Mouse (Mus musculus) forebrain, embryonic 10.5 days (tissue): ENCODE results near the gene Hif1an. TPM values are rescaled to one million over a fixed set of nuclear protein-coding genes. Genes with fewer than 3 reads are reported as not detected.

Experiments used
- DNase-seq: peaks from one replicate; pipeline ENCODE4 v3.0.0-alpha.2; 2017; ENCODE audit warnings: low spot score; ENCODE audit errors: extremely low spot score
- H3K27ac ChIP-seq: fragments of 300-500 bp; sonication (generic); 2 replicates; pipeline ENCODE4 v1.5.1; 2016; ENCODE audit warnings: mild to moderate bottlenecking
- H3K27me3 ChIP-seq: fragments of 300-500 bp; sonication (generic); 2 replicates; pipeline ENCODE4 v1.6.1; 2016; ENCODE audit warnings: mild to moderate bottlenecking; ENCODE audit not compliant: poor library complexity, severe bottlenecking
- H3K36me3 ChIP-seq: fragments of 300-500 bp; sonication (generic); replicated peaks from 2 replicates; pipeline ENCODE4 v1.6.1; 2016; ENCODE audit warnings: mild to moderate bottlenecking, moderate library complexity
- H3K4me1 ChIP-seq: fragments of 300-500 bp; sonication (generic); 2 replicates; pipeline ENCODE4 v1.6.1; 2016
- H3K4me3 ChIP-seq: fragments of 300-500 bp; sonication (generic); 2 replicates; pipeline ENCODE4 v1.5.1; 2016; ENCODE audit warnings: mild to moderate bottlenecking, moderate library complexity
- H3K9me3 ChIP-seq: fragments of 300-500 bp; sonication (generic); 2 replicates; pipeline ENCODE4 v1.6.1; 2016; ENCODE audit warnings: mild to moderate bottlenecking, moderate library complexity
- WGBS: fragments of 180-500 bp; shearing (Covaris S2); methylation state at CpG from one replicate; pipeline ENCODE4 v1.1.7; 2016; 5-methylcytosine and 5-hydroxymethylcytosine counted together
- polyA plus RNA-seq: library from polyadenylated mRNA; unstranded; fragments of >200 nt; fragmentation: Nextera tagmentation; extraction: Ambion mirVana; gene quantifications from 2 replicates; pipeline ENCODE4 v1.2.1, GENCODE M21; 2016

Gene Hif1an
- polyA plus RNA-seq, 1 experiment from 2014 or later: 51.6 TPM

- Histone ChIP-seq H3K9me3 (no peaks in the 10 kb centered on the region), H3K27me3 (peaks cover 47% of the 10 kb centered on the region), H3K27ac (no peak overlapping the region), H3K36me3 (no peaks in the 10 kb centered on the region), H3K4me1 (peaks cover 2% of the 10 kb centered on the region), H3K4me3 (no peak overlapping the region)
- DNase-seq: no peak
- 86% methylated on average over 10 of the region's 10 CpGs for WGBS
These were observed 19.5 kb downstream of the Hif1an start for GRCm38 (mm10) chr19:44582103-44582502.

DNA sequence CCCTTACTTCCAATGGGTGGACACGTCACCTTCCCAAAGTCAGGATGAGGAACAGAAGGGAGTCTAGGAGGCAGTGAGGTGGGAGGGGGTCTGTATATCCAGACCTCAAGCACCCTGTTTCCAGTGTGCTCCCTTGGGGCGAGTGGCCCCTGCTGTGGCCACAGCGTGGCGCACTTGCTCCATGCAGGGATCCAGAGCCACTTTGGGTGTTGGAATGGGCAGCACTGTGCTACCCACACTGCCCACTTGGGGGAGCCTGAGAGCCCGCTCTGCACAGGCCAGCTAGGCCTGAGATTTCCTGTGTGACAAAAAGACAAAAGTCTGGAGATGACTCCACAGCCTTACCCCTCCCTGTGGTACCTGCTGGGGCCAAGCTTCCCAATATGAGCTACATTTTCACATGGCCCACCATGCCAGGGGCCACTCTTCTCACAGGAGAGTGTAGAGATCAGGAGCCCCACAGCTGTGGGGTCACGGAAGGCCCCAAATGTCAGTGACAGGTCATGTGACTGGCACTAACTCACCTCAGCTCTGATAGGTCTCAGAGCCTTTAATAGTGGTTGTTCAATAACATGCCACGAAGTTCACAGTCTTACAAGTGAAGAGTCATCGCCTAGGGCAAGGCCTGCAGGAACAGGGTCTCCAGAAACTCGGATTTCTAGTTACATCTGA lies 20.1 kb downstream of the Hif1an start:
- H3K27ac ChIP-seq: no peak overlapping the region
- 35% methylated on average over 9 of the region's 9 CpGs for WGBS
- H3K4me1 ChIP-seq: peaks cover 9% of the 10 kb centered on the region
- no peaks in the 10 kb centered on the region for H3K9me3 ChIP-seq
- peaks cover 54% of the 10 kb centered on the region for H3K27me3 ChIP-seq
- no peaks in the 10 kb centered on the region for H3K36me3 ChIP-seq
- DNase-seq: peak; percentile 90
- H3K4me3 ChIP-seq: no peak overlapping the region

- H3K36me3 ChIP-seq: no peaks in the 10 kb centered on the region
- H3K9me3 ChIP-seq: no peaks in the 10 kb centered on the region
- peaks cover 11% of the 10 kb centered on the region for H3K4me1 ChIP-seq
- H3K27me3 ChIP-seq: peaks cover 71% of the 10 kb centered on the region
- no peak overlapping the region for H3K27ac ChIP-seq
- H3K4me3 ChIP-seq: no peak overlapping the region
- no peak for DNase-seq
- 50% methylated on average over 4 of the region's 4 CpGs for WGBS
These were observed 25.4 kb downstream of the Hif1an start for GRCm38 (mm10) chr19:44588036-44588435.

DNA sequence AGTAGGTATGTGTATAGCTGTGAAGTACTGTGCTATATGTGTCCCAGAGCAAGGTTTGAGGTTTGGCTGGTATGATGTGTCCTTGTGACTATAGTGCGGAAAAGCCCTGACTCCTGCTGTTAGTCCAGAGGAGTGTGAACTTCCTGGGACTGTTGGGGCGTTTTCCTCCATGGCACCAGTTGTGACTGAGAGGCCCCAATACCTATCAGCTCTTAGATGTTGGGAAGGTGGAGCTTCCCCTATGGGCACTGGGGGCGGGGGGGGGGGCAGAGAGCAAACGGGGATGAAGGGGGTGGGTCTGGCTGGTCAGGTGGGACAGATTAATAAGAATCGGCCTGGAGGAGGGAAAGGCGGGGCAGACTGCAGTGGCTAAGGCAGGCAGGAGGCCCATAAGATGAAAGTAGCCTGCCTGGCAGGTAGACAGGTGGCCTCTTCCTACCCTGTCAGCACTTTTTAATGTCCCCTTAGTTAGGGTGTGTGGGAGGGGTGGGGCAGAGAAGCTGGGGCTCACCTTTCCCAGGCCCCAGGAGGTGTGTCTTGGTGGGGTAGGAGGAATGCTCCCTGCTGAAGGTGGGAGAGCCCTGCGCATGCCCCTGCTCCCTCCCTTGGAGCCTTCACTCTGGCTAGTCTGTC lies 27.1 kb downstream of the Hif1an start:
- Histone ChIP-seq H3K4me3 (no peak overlapping the region), H3K9me3 (no peaks in the 10 kb centered on the region), H3K27ac (no peak overlapping the region), H3K4me1 (peaks cover 11% of the 10 kb centered on the region), H3K36me3 (no peaks in the 10 kb centered on the region), H3K27me3 (peaks cover 54% of the 10 kb centered on the region)
- 58% methylated on average over 7 of the region's 7 CpGs for WGBS
- DNase-seq: no peak

DNA sequence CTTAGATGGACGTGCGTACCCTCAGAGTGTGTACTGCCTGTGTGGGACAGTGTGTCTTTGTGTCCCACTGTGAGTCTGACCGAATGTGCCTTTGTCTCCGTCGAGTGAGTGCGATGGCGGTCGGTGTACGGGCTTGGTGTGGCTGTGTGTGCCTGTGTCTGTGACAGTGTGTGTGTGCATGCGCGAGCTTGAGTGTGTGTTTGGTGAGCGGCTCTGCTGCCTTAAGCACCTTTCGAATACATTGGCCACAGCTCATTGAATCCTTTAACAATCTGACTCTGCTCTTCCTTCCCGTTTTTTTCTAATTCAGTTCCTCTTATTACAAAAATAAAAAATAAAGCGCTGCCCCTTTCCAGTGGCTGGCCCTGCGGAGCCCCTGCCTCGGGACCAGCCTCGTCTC lies 28.3 kb downstream of the Hif1an start:
- peaks cover 41% of the 10 kb centered on the region for H3K27me3 ChIP-seq
- H3K4me3 ChIP-seq: no peak overlapping the region
- no peak for DNase-seq
- H3K27ac ChIP-seq: no peak overlapping the region
- no peaks in the 10 kb centered on the region for H3K9me3 ChIP-seq
- no peaks in the 10 kb centered on the region for H3K36me3 ChIP-seq
- H3K4me1 ChIP-seq: peaks cover 11% of the 10 kb centered on the region
- WGBS: 91% methylated on average over 18 of the region's 18 CpGs

GRCm38 (mm10) chr19:44591638-44592037 lies 29.0 kb downstream of the Hif1an start:
- WGBS: 82% methylated on average over 6 of the region's 6 CpGs
- Histone ChIP-seq H3K27me3 (peaks cover 37% of the 10 kb centered on the region), H3K9me3 (no peaks in the 10 kb centered on the region), H3K36me3 (no peaks in the 10 kb centered on the region), H3K4me3 (no peak overlapping the region), H3K4me1 (peaks cover 11% of the 10 kb centered on the region), H3K27ac (no peak overlapping the region)
- no peak for DNase-seq

DNA sequence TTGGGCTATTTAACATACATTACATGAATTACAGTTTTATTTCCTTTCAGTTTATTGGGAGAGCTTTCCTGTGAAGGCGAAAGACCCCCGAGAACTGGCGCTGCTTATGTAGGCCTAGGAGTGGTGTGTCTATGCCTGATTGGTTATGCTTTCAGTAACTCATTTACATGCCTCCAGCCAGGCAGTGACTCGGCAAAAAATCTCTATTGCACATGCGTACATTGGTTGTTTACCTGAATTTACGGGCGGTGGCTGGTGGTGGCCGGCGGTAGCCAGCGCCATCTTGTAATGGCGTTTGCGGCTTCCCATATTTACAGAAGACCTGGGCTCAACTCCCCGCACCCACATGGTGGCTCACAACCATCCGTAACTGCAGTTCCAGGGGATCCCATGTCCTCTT lies 31.5 kb downstream of the Hif1an start:
- Histone ChIP-seq H3K27ac (no peak overlapping the region), H3K9me3 (no peaks in the 10 kb centered on the region), H3K4me3 (no peak overlapping the region), H3K27me3 (peaks cover 32% of the 10 kb centered on the region), H3K4me1 (no peaks in the 10 kb centered on the region), H3K36me3 (no peaks in the 10 kb centered on the region)
- no peak for DNase-seq
- 95% methylated on average over 14 of the region's 14 CpGs for WGBS

- no peaks in the 10 kb centered on the region for H3K9me3 ChIP-seq
- H3K4me3 ChIP-seq: no peak overlapping the region
- no peak overlapping the region for H3K27ac ChIP-seq
- 53% methylated on average over 7 of the region's 7 CpGs for WGBS
- no peaks in the 10 kb centered on the region for H3K27me3 ChIP-seq
- no peaks in the 10 kb centered on the region for H3K36me3 ChIP-seq
- peaks cover 7% of the 10 kb centered on the region; the same call in 1 of the 2 replicates for H3K4me1 ChIP-seq
- no peak for DNase-seq
These were observed 55.5 kb downstream of the Hif1an start for GRCm38 (mm10) chr19:44618166-44618565.

Other genes starting within 250 kb of the Hif1an start
- 0.06 TPM in 1 of 2 replicates, not detected in the other for gene Scd4, start 229.8 kb upstream of the Hif1an start, polyA plus RNA-seq
- gene Scd1, start 155.0 kb upstream of the Hif1an start, polyA plus RNA-seq: 21.8 and 23.4 TPM in 2 replicates
- 51.3 and 61.0 TPM in 2 replicates for gene Wnt8b, start 69.4 kb upstream of the Hif1an start, polyA plus RNA-seq
- 0.88 and 1.7 TPM in 2 replicates for gene Sec31b, start 17.0 kb upstream of the Hif1an start, polyA plus RNA-seq
- gene Gm20538, start 10.0 kb upstream of the Hif1an start, polyA plus RNA-seq: not detected in 2 replicates
- gene Ndufb8, start 7.4 kb upstream of the Hif1an start, polyA plus RNA-seq: 595 and 612 TPM in 2 replicates
- gene Pax2, start 193.2 kb downstream of the Hif1an start, polyA plus RNA-seq: 0.56 and 0.81 TPM in 2 replicates